Mouse (Mus musculus) bone marrow macrophage, adult 2 months (primary cell): ENCODE results near the gene Xpnpep1.

Source experiments
- CTCF ChIP-seq: IDR thresholded peaks from 2 replicates; pipeline ENCODE4 v1.5.1; 2012; ENCODE audit warnings: low read depth, mild to moderate bottlenecking, low read length, moderate library complexity
- POLR2A ChIP-seq: IDR thresholded peaks from 2 replicates; pipeline ENCODE4 v1.6.1; 2012; ENCODE audit warnings: mild to moderate bottlenecking, low read depth, low read length, borderline replicate concordance

DNA sequence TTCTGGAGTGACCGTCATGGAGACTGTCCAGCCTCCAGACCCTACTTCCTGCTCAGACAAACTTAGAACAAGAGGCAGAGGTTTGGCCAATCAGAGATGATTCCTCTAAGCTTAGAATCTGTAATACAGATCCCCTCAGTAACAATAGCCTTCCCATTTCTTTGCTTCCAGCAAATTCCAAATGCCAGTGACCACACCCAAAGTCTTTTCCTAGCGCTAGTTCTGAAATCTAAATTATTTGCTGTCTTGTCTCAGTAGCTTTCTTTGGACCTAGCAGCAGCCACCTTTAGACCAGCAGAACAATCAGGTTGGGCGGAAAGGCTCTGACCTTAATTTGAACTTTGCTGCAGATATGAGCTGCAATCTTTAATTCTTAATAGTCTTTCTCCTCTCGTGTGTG is 30.9 kb upstream of the Xpnpep1 start:
- TF ChIP-seq POLR2A (no peak), CTCF (no peak)
